Mouse (Mus musculus) hindbrain, postnatal 0 days (tissue): ENCODE data around the gene Egln3. TPM values are rescaled to one million over a fixed set of nuclear protein-coding genes. Genes with fewer than 3 reads are reported as not detected.

Experiments
- ATAC-seq: fragments of 200-750 bp; cut with Nextera tagmentation; 2 replicates; pipeline ENCODE4 v1.8.0; 2017; ENCODE audit warnings: mild to moderate bottlenecking, moderate TSS enrichment, moderate library complexity
- DNase-seq: peaks from one replicate; pipeline ENCODE4 v3.0.0-alpha.2; 2015; ENCODE audit warnings: low spot score
- H3K27ac ChIP-seq: fragments of 300-500 bp; sonication (generic); 2 replicates; pipeline ENCODE4 v1.5.1; 2014; ENCODE audit warnings: mild to moderate bottlenecking
- H3K27me3 ChIP-seq: fragments of 300-500 bp; sonication (generic); 2 replicates; pipeline ENCODE4 v1.6.1; 2014; ENCODE audit warnings: low read length, mixed read lengths; ENCODE audit not compliant: insufficient read depth
- H3K36me3 ChIP-seq: fragments of 300-500 bp; sonication (generic); 2 replicates; pipeline ENCODE4 v1.6.1; 2014; ENCODE audit warnings: low read length, mixed read lengths; ENCODE audit not compliant: insufficient read depth
- H3K4me1 ChIP-seq: fragments of 300-500 bp; sonication (generic); 2 replicates; pipeline ENCODE4 v1.6.1; 2014; ENCODE audit warnings: antibody characterized with exemption, low read length, mixed read lengths; ENCODE audit not compliant: insufficient read depth
- H3K4me2 ChIP-seq: fragments of 300-500 bp; sonication (generic); 2 replicates; pipeline ENCODE4 v1.6.1; 2014; ENCODE audit warnings: low read depth, mild to moderate bottlenecking, low read length, moderate library complexity, mixed read lengths
- H3K4me3 ChIP-seq: fragments of 300-500 bp; sonication (generic); 2 replicates; pipeline ENCODE4 v1.5.1; 2014; ENCODE audit warnings: low read length
- H3K9ac ChIP-seq: fragments of 300-500 bp; sonication (generic); replicated peaks from 2 replicates; pipeline ENCODE4 v1.6.1; 2014; ENCODE audit warnings: mild to moderate bottlenecking, low read length, moderate library complexity, mixed read lengths
- H3K9me3 ChIP-seq: fragments of 300-500 bp; sonication (generic); 2 replicates; pipeline ENCODE4 v1.6.1; 2016; ENCODE audit warnings: low read length, mixed read lengths
- CTCF ChIP-seq: IDR thresholded peaks from 2 replicates; pipeline ENCODE4 v1.5.1; 2016; ENCODE audit warnings: antibody characterized with exemption, control low read depth, low read depth
- WGBS: fragments of 180-500 bp; shearing (Covaris S2); extraction: QIAGEN DNeasy Blood & Tissue Kit; methylation state at CpG from one replicate; pipeline ENCODE4 v1.1.7; 2014; 5-methylcytosine and 5-hydroxymethylcytosine counted together
- polyA plus RNA-seq: library from polyadenylated mRNA; unstranded; fragments of >200 nt; fragmentation: Nextera tagmentation; extraction: Ambion mirVana; gene quantifications from 2 replicates; pipeline ENCODE4 v1.2.1, GENCODE M21; 2015
- total RNA-seq: library from RNA; depleted of rRNA; stranded (reverse); fragments of >200 nt; gene quantifications from 2 replicates; pipeline ENCODE4 v1.2.3, GENCODE M21; 2014

Egln3 gene
- total and polyA plus RNA-seq, 2 experiments from 2014 or later, result 5.8 to 8.3 TPM

- ATAC-seq (no peak), DNase-seq (peak; percentile 53)
- H3K4me1 ChIP-seq, result peaks cover 14% of the 10 kb centered on the region; the same call in 1 of the 2 replicates
Measured at GRCm38 (mm10) chr12:54197849-54198248, 5.8 kb downstream of the Egln3 start.

DNA sequence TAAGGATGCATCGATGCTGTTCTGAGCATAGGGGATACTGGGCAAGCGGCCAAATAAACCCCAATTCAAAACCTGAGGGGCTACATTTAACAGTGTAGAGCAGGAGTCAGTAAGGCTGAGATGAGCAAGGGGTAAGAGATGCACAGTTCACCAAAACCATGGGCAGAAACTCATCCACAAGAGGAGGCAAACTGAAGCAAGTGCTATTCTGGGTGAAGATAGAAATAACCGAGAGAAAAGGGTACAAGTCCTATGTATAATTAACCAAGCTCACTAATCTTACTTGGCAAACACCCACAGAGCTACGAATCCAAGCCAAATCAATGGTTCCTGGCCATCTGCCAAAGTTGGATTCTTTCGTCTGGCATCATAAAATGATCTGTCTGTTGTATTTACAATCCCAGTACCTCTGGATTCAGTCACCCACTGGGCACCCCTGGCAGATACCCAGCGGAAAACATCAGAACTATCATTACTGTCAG lies 6.3 kb downstream of the Egln3 start:
- H3K9me3 ChIP-seq, result no peaks in the 10 kb centered on the region
- DNase-seq (peak; percentile 77), ATAC-seq (0 out of 2 replicates have a peak, but pooled peaks have one; percentile 27)
- peak overlapping the region; percentile 9; the same call in 1 of the 2 replicates for H3K27ac ChIP-seq
- no peak for TF ChIP-seq CTCF
- H3K27me3 ChIP-seq, result no peaks in the 10 kb centered on the region; the same call in 1 of the 2 replicates
- 21% methylated on average over 6 of the region's 6 CpGs for WGBS
- peak overlapping the region; percentile 45 for H3K4me2 ChIP-seq
- H3K4me3 ChIP-seq, result no peak overlapping the region
- peaks cover 19% of the 10 kb centered on the region; the same call in 1 of the 2 replicates for H3K4me1 ChIP-seq
- no peak overlapping the region for H3K9ac ChIP-seq
- H3K36me3 ChIP-seq, result no peaks in the 10 kb centered on the region

More at GRCm38 (mm10) chr12:54197849-54198248, 5.8 kb downstream of the Egln3 start:
- H3K27ac ChIP-seq, result peak overlapping the region; percentile 9; the same call in 1 of the 2 replicates
- H3K4me3 ChIP-seq, result no peak overlapping the region
- 23% methylated on average over 11 of the region's 11 CpGs for WGBS
- H3K4me2 ChIP-seq, result peak overlapping the region; percentile 45
- TF ChIP-seq CTCF, result no peak
- no peaks in the 10 kb centered on the region; the same call in 1 of the 2 replicates for H3K27me3 ChIP-seq
- no peak overlapping the region for H3K9ac ChIP-seq
- no peaks in the 10 kb centered on the region for H3K9me3 ChIP-seq
- no peaks in the 10 kb centered on the region for H3K36me3 ChIP-seq

GRCm38 (mm10) chr12:54196881-54197280 lies 6.8 kb downstream of the Egln3 start:
- H3K27me3 ChIP-seq, result no peaks in the 10 kb centered on the region
- no peak overlapping the region for H3K27ac ChIP-seq
- H3K4me3 ChIP-seq, result no peak overlapping the region
- ATAC-seq (no peak), DNase-seq (no peak)
- 50% methylated on average over 8 of the region's 8 CpGs for WGBS
- peak overlapping the region; percentile 45 for H3K4me2 ChIP-seq
- H3K9ac ChIP-seq, result no peak overlapping the region
- peaks cover 24% of the 10 kb centered on the region; the same call in 1 of the 2 replicates for H3K4me1 ChIP-seq
- no peak for TF ChIP-seq CTCF
- H3K9me3 ChIP-seq, result no peaks in the 10 kb centered on the region
- no peaks in the 10 kb centered on the region for H3K36me3 ChIP-seq

- 19% methylated on average over 5 of the region's 5 CpGs for WGBS
- H3K4me2 ChIP-seq, result no peak overlapping the region
- H3K9ac ChIP-seq, result no peak overlapping the region
- no peak for TF ChIP-seq CTCF
- peak; percentile 29 for DNase-seq
- no peak overlapping the region for H3K4me3 ChIP-seq
- H3K27ac ChIP-seq, result no peak overlapping the region
- no peaks in the 10 kb centered on the region for H3K27me3 ChIP-seq
- H3K9me3 ChIP-seq, result no peaks in the 10 kb centered on the region
- H3K4me1 ChIP-seq, result peaks cover 35% of the 10 kb centered on the region
- no peaks in the 10 kb centered on the region for H3K36me3 ChIP-seq
- no peak for ATAC-seq
Measured at GRCm38 (mm10) chr12:54194159-54194558, 9.5 kb downstream of the Egln3 start.

DNA sequence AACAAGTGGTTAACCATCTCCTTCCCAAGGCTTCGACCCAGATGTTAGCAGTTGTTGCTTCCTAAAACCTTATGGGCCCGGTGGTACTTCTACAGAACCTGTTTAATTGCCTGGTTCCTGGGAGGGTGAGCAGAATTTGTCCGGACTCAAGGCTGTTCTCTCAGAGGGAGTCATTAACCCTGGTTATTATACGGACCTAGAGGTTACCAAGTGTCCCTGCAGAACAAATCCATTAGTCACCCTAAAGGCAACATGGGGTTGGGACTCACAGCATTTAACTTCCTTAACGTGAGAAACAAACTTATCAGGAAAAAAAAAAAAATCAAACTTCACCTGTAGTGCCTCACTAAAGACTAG lies 11.4 kb downstream of the Egln3 start:
- Histone ChIP-seq H3K4me1 (peaks cover 31% of the 10 kb centered on the region), H3K4me3 (peak overlapping the region; percentile 29), H3K27ac (peak overlapping the region; percentile 45; the same call in 1 of the 2 replicates), H3K4me2 (peak overlapping the region; percentile 59), H3K9me3 (no peaks in the 10 kb centered on the region), H3K36me3 (no peaks in the 10 kb centered on the region), H3K27me3 (no peaks in the 10 kb centered on the region), H3K9ac (peak overlapping the region; percentile 10; the same call in 1 of the 2 replicates)
- no peak for DNase-seq
- 3% methylated on average over 5 of the region's 5 CpGs for WGBS
- TF ChIP-seq CTCF, result no peak
- ATAC-seq, result 0 out of 2 replicates have a peak, but pooled peaks have one; percentile 6

DNA sequence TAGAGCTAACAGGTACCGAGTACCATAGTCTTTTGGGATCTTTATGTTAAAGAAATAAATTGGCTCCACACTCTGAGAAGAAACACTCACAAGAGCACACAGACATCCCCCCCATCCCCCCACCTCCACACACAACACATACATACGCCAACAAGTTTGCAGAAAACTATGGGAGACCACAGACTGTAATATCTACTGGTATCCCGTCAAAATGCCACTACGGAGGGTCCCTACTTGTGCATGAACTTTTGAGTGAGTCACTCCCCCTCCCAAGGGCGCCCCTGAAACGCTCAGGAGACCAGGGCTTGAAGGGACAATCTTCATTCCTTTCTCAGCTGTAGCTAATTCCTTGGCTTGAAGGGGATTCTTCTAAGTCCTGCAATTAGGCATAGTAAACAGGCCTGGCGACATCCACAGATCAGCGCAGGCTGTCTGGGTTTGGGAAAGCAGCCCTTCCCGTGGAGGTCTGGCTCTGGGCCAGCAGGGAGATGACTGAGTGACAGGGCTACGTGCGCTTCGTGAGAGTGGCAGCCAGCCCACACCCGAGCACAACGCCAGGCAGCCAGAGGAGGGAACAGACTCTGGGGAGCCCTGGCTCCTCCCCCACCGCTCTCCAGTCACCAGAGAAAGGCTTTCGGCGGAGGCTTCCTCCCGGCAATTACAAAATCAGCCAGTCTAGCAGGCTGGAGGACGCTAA lies 11.9 kb downstream of the Egln3 start:
- WGBS, result 3% methylated on average over 19 of the region's 19 CpGs
- H3K9ac ChIP-seq, result peak overlapping the region; percentile 10; the same call in 1 of the 2 replicates
- peak overlapping the region; percentile 45 for H3K27ac ChIP-seq
- peak overlapping the region; percentile 59 for H3K4me2 ChIP-seq
- ATAC-seq (peak; percentile 96), DNase-seq (peak; percentile 94)
- H3K4me1 ChIP-seq, result peaks cover 31% of the 10 kb centered on the region
- TF ChIP-seq CTCF, result no peak
- H3K9me3 ChIP-seq, result no peaks in the 10 kb centered on the region
- no peaks in the 10 kb centered on the region for H3K36me3 ChIP-seq
- H3K4me3 ChIP-seq, result peak overlapping the region; percentile 29
- H3K27me3 ChIP-seq, result no peaks in the 10 kb centered on the region
